Mouse (Mus musculus): ENCODE measurements at regions not wholly inside any gene's neighbourhood (a gene's known extent, or its start where the extent isn't known, plus 50 kb on each side); places are given as distances from the start of the nearest gene placed in this dataset.

DNA sequence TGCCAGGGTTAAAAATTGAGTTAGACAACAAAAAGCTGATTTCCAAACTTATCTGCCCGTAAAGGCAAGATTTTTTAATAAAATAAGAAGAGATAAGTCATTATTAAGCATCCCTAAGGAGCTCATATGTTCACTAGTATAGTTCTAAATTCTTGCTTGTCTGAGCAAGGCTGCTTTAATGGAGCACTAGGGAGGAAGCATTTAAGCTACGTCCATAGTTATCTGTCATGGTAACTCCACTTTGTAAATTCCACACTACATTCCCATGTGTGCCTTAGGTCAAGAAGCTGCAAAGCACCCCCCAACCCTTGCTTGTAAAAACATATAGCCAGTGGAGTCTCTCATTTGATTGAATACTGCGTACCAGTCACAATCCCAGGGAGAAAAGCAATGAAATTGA is 145.0 kb upstream of the Zfp804b start:
- no peaks in the 10 kb centered on the region for H3K27me3 ChIP-seq (ENCODE audit: control insufficient read depth, insufficient read depth, low read length, poor library complexity, severe bottlenecking)
- no peak overlapping the region for H3K9ac ChIP-seq (ENCODE audit: low read depth, poor library complexity, severe bottlenecking)
- TF ChIP-seq CTCF (IDR thresholded peaks at IDR 0.05; ENCODE audit: low read depth, low read length), result no peak
- no peak for TF ChIP-seq POLR2A (IDR thresholded peaks at IDR 0.05; ENCODE audit: insufficient read depth, low read length)
- TF ChIP-seq EP300 (IDR thresholded peaks at IDR 0.05; ENCODE audit: insufficient read depth, low read depth, low read length), result no peak
- no peak overlapping the region for H3K27ac ChIP-seq (ENCODE audit: insufficient read depth, low read length)
- no peaks in the 10 kb centered on the region for H3K36me3 ChIP-seq (ENCODE audit: control insufficient read depth, insufficient read depth, low read length, poor library complexity, severe bottlenecking)
- no peak overlapping the region for H3K4me3 ChIP-seq (ENCODE audit: low read depth, low read length)
- no peaks in the 10 kb centered on the region for H3K4me1 ChIP-seq (ENCODE audit: control insufficient read depth, insufficient read depth, low read length)
- no peaks in the 10 kb centered on the region for H3K9me3 ChIP-seq (replicated peaks; ENCODE audit: control insufficient read depth, insufficient read depth, low read length, poor library complexity, severe bottlenecking)

DNA sequence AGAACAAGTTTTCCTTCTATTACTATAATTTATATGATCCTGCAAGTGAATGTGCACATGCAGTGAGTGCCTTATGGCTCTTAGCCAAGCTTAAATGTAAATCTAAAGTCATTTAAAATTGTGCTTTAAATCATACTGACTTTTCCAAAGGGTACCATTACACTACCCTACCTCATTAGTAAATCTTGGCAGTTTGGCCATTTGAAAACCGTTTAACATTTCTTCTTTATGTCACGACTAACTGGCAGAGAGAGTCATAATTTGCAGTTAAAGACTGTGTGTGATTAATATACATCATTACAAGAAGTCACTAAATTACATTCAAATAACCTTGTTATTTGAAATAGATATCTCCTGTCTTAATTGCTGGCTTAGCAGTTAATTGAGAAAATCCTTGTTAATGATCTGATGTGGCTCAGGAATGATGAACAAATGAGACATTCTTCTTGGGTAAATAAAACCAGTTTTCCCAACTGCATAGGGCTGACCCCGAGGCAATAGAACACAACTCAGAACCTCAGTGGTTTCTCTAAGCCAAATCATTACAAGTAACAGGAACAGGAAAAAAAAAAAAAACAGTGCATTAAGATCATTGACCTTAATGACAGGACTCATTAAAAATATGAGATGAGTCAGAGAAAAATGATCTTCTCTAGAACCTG is 173.1 kb upstream of the Zfp804b start:
- H3K9ac ChIP-seq (ENCODE audit: low read depth, poor library complexity, severe bottlenecking), result no peak overlapping the region
- H3K27me3 ChIP-seq (ENCODE audit: control insufficient read depth, insufficient read depth, low read length, poor library complexity, severe bottlenecking), result no peaks in the 10 kb centered on the region

GRCm38 (mm10) chr5:7532686-7533199 is 188.2 kb upstream of the Zfp804b start:
- Histone ChIP-seq H3K27me3 (ENCODE audit: control insufficient read depth, insufficient read depth, low read length, poor library complexity, severe bottlenecking) (no peaks in the 10 kb centered on the region), H3K9ac (ENCODE audit: low read depth, poor library complexity, severe bottlenecking) (no peak overlapping the region), H3K27ac (ENCODE audit: insufficient read depth, low read length) (no peak overlapping the region), H3K36me3 (ENCODE audit: control insufficient read depth, insufficient read depth, low read length, poor library complexity, severe bottlenecking) (no peaks in the 10 kb centered on the region), H3K9me3 (replicated peaks; ENCODE audit: control insufficient read depth, insufficient read depth, low read length, poor library complexity, severe bottlenecking) (no peaks in the 10 kb centered on the region), H3K4me3 (ENCODE audit: low read depth, low read length) (no peak overlapping the region), H3K4me1 (ENCODE audit: control insufficient read depth, insufficient read depth, low read length) (no peaks in the 10 kb centered on the region)
- TF ChIP-seq CTCF (IDR thresholded peaks at IDR 0.05; ENCODE audit: low read depth, low read length) (no peak), POLR2A (IDR thresholded peaks at IDR 0.05; ENCODE audit: insufficient read depth, low read length) (no peak), EP300 (IDR thresholded peaks at IDR 0.05; ENCODE audit: insufficient read depth, low read depth, low read length) (no peak)

More for the DNA sequence above, 173.1 kb upstream of the Zfp804b start:
- no peaks in the 10 kb centered on the region for H3K36me3 ChIP-seq (ENCODE audit: control insufficient read depth, insufficient read depth, low read length, poor library complexity, severe bottlenecking)
- no peak overlapping the region for H3K4me3 ChIP-seq (ENCODE audit: low read depth, low read length)
- TF ChIP-seq CTCF (IDR thresholded peaks at IDR 0.05; ENCODE audit: low read depth, low read length), result no peak
- TF ChIP-seq POLR2A (IDR thresholded peaks at IDR 0.05; ENCODE audit: insufficient read depth, low read length), result no peak
- no peak for TF ChIP-seq EP300 (IDR thresholded peaks at IDR 0.05; ENCODE audit: insufficient read depth, low read depth, low read length)
- no peaks in the 10 kb centered on the region for H3K4me1 ChIP-seq (ENCODE audit: control insufficient read depth, insufficient read depth, low read length)
- no peak overlapping the region for H3K27ac ChIP-seq (ENCODE audit: insufficient read depth, low read length)
- no peaks in the 10 kb centered on the region for H3K9me3 ChIP-seq (replicated peaks; ENCODE audit: control insufficient read depth, insufficient read depth, low read length, poor library complexity, severe bottlenecking)

- Histone ChIP-seq H3K27me3 (ENCODE audit: control insufficient read depth, insufficient read depth, low read length, poor library complexity, severe bottlenecking) (no peaks in the 10 kb centered on the region), H3K9me3 (replicated peaks; ENCODE audit: control insufficient read depth, insufficient read depth, low read length, poor library complexity, severe bottlenecking) (no peaks in the 10 kb centered on the region), H3K27ac (ENCODE audit: insufficient read depth, low read length) (no peak overlapping the region), H3K4me3 (ENCODE audit: low read depth, low read length) (no peak overlapping the region), H3K9ac (ENCODE audit: low read depth, poor library complexity, severe bottlenecking) (no peak overlapping the region), H3K36me3 (ENCODE audit: control insufficient read depth, insufficient read depth, low read length, poor library complexity, severe bottlenecking) (no peaks in the 10 kb centered on the region), H3K4me1 (ENCODE audit: control insufficient read depth, insufficient read depth, low read length) (no peaks in the 10 kb centered on the region)
- TF ChIP-seq POLR2A (IDR thresholded peaks at IDR 0.05; ENCODE audit: insufficient read depth, low read length) (no peak), EP300 (IDR thresholded peaks at IDR 0.05; ENCODE audit: insufficient read depth, low read depth, low read length) (no peak), CTCF (IDR thresholded peaks at IDR 0.05; ENCODE audit: low read depth, low read length) (no peak)
Measured at GRCm38 (mm10) chr5:7539812-7540645, 195.5 kb upstream of the Zfp804b start.

DNA sequence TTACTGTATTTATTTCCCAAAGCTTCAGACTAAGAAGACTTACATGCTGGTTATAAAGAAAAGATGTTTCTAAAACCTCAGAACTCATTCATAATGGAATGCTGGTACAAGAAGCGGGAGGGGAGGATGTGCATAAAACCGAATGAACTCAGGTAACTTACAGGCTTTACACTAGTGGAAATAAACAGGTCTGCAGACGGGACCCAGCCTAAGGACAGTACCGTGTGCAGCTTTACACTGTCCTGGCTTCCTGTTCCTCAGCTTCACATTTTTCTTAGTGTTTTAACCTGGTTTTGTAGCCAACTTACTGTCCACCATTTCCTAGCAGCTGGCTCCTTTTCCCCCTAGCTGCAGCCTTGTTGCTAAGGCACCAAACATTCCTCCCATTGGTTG is 196.1 kb upstream of the Zfp804b start:
- H3K27ac ChIP-seq (ENCODE audit: insufficient read depth, low read length), result no peak overlapping the region

GRCm38 (mm10) chr5:7543857-7544256 is 199.3 kb upstream of the Zfp804b start:
- TF ChIP-seq CTCF (IDR thresholded peaks at IDR 0.05; ENCODE audit: low read depth, low read length) (no peak), POLR2A (IDR thresholded peaks at IDR 0.05; ENCODE audit: insufficient read depth, low read length) (no peak), EP300 (IDR thresholded peaks at IDR 0.05; ENCODE audit: insufficient read depth, low read depth, low read length) (no peak)
- Histone ChIP-seq H3K27me3 (ENCODE audit: control insufficient read depth, insufficient read depth, low read length, poor library complexity, severe bottlenecking) (no peaks in the 10 kb centered on the region), H3K4me3 (ENCODE audit: low read depth, low read length) (no peak overlapping the region), H3K36me3 (ENCODE audit: control insufficient read depth, insufficient read depth, low read length, poor library complexity, severe bottlenecking) (no peaks in the 10 kb centered on the region), H3K4me1 (ENCODE audit: control insufficient read depth, insufficient read depth, low read length) (no peaks in the 10 kb centered on the region), H3K27ac (ENCODE audit: insufficient read depth, low read length) (no peak overlapping the region), H3K9me3 (replicated peaks; ENCODE audit: control insufficient read depth, insufficient read depth, low read length, poor library complexity, severe bottlenecking) (no peaks in the 10 kb centered on the region), H3K9ac (ENCODE audit: low read depth, poor library complexity, severe bottlenecking) (no peak overlapping the region)

More for the DNA sequence above, 196.1 kb upstream of the Zfp804b start:
- no peak overlapping the region for H3K9ac ChIP-seq (ENCODE audit: low read depth, poor library complexity, severe bottlenecking)
- H3K4me3 ChIP-seq (ENCODE audit: low read depth, low read length), result no peak overlapping the region
- TF ChIP-seq EP300 (IDR thresholded peaks at IDR 0.05; ENCODE audit: insufficient read depth, low read depth, low read length), result no peak
- no peak for TF ChIP-seq CTCF (IDR thresholded peaks at IDR 0.05; ENCODE audit: low read depth, low read length)
- no peak for TF ChIP-seq POLR2A (IDR thresholded peaks at IDR 0.05; ENCODE audit: insufficient read depth, low read length)
- H3K4me1 ChIP-seq (ENCODE audit: control insufficient read depth, insufficient read depth, low read length), result no peaks in the 10 kb centered on the region
- H3K27me3 ChIP-seq (ENCODE audit: control insufficient read depth, insufficient read depth, low read length, poor library complexity, severe bottlenecking), result no peaks in the 10 kb centered on the region
- H3K9me3 ChIP-seq (replicated peaks; ENCODE audit: control insufficient read depth, insufficient read depth, low read length, poor library complexity, severe bottlenecking), result no peaks in the 10 kb centered on the region
- no peaks in the 10 kb centered on the region for H3K36me3 ChIP-seq (ENCODE audit: control insufficient read depth, insufficient read depth, low read length, poor library complexity, severe bottlenecking)
